8 mouse cellular contexts compared by ENCODE assay signal in the genomic region with DNA sequence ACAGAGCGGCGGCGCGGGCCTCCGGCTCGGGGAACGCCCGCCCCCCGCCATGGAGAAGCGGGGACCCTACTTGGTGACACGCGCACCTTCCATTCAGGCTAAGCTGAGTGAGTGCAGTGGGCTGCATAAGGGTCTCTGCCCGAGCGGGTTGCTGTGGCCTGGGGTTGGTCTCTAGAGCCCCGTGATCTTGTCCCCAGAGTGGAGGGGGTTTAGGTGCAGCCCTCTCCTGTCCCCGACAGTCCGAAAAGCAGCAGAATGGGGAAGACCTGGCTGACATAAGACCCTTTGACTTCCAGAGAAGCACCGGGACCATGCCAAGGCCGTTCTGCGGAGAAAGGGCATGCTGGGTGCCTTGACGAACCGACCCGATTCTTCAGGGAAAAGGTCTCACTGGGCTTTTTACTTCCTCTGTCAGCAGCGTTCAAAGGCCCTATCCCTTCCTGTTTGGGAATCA. TPM values are rescaled to one million over a fixed set of nuclear protein-coding genes. Genes with fewer than 3 reads are reported as not detected.
DNase-seq lines count a peak whose midpoint lies in the region; ATAC-seq lines count a peak whose summit lies in the region.

No protein-coding gene starts in this region.

- peak overlapping the region; percentile 96 for H3K4me3 ChIP-seq in intestine, embryonic 15.5 days (replicated peaks)
- H3K4me3 ChIP-seq in midbrain, embryonic 16.5 days (ENCODE audit: low read depth, low read length) = peak overlapping the region; percentile 95

- H3K36me3 ChIP-seq in intestine, embryonic 15.5 days = peaks cover 24% of the 10 kb centered on the region
- H3K36me3 ChIP-seq in midbrain, embryonic 16.5 days (ENCODE audit: control insufficient read depth, insufficient read depth, low read length) = peaks cover 15% of the 10 kb centered on the region; the same call in 1 of the 2 replicates

- peak overlapping the region; percentile 75 for H3K4me2 ChIP-seq in intestine, embryonic 15.5 days (replicated peaks)
- H3K4me2 ChIP-seq in midbrain, embryonic 16.5 days (ENCODE audit: low read length) = peak overlapping the region; percentile 81

- peak overlapping the region; percentile 86 for H3K27ac ChIP-seq in intestine, embryonic 15.5 days
- peak overlapping the region; percentile 93 for H3K27ac ChIP-seq in midbrain, embryonic 16.5 days (ENCODE audit: low read length)

- no peaks in the 10 kb centered on the region for H3K27me3 ChIP-seq in intestine, embryonic 15.5 days (replicated peaks)
- no peaks in the 10 kb centered on the region for H3K27me3 ChIP-seq in midbrain, embryonic 16.5 days (ENCODE audit: control insufficient read depth, insufficient read depth, low read depth, low read length)

- peak; percentile 35 for ATAC-seq in frontal cortex, adult (ENCODE audit: low TSS enrichment)
- ATAC-seq in intestine, embryonic 15.5 days = peak; percentile 71; the same call in 1 of the 2 replicates
- ATAC-seq in midbrain, embryonic 16.5 days = peak; percentile 74

- no peaks in the 10 kb centered on the region for H3K9me3 ChIP-seq in intestine, embryonic 15.5 days
- H3K9me3 ChIP-seq in midbrain, embryonic 16.5 days (replicated peaks; ENCODE audit: control insufficient read depth, low read length, poor library complexity, severe bottlenecking) = no peaks in the 10 kb centered on the region

- no peak for DNase-seq in frontal cortex, postnatal 25 days (ENCODE audit: low spot score in 2 of 2)
- peak; percentile 28 for DNase-seq in urinary bladder, postnatal 25 days (ENCODE audit: low spot score)
- DNase-seq in urinary bladder, postnatal 10 days (ENCODE audit: low spot score) = no peak
- DNase-seq in thymus, adult 18-20 months = no peak
- DNase-seq in cerebellum, adult 9-11 months = no peak

- peaks cover 12% of the 10 kb centered on the region for H3K4me1 ChIP-seq in intestine, embryonic 15.5 days (replicated peaks)
- H3K4me1 ChIP-seq in midbrain, embryonic 16.5 days (ENCODE audit: control insufficient read depth, insufficient read depth, low read length) = peaks cover 17% of the 10 kb centered on the region

- peak overlapping the region; percentile 88 for H3K9ac ChIP-seq in intestine, embryonic 15.5 days
- H3K9ac ChIP-seq in midbrain, embryonic 16.5 days (ENCODE audit: low read depth, low read length) = peak overlapping the region; percentile 94

- 1% methylated on average over 24 of the region's 24 CpGs for WGBS in intestine, embryonic 15.5 days
- under 1% methylated on average over 21 of the region's 24 CpGs for WGBS in midbrain, embryonic 16.5 days

RNA-seq across cellular contexts. Expression of gene Fam219b, which starts 0.4 kb away (rescaled TPM):
- polyA plus RNA-seq in intestine, embryonic 15.5 days (2015; fragmentation: Nextera tagmentation; extraction: Ambion mirVana) = 17.2 and 18.2 TPM in 2 replicates
- polyA plus RNA-seq in midbrain, embryonic 16.5 days (2015; fragmentation: Nextera tagmentation; extraction: Ambion mirVana) = 23.2 and 24.2 TPM in 2 replicates

RNA-seq across cellular contexts. Expression of gene Mpi, which starts 14.8 kb away (rescaled TPM):
- 50.2 and 55.8 TPM in 2 replicates for polyA plus RNA-seq in intestine, embryonic 15.5 days (2015; fragmentation: Nextera tagmentation; extraction: Ambion mirVana)
- polyA plus RNA-seq in midbrain, embryonic 16.5 days (2015; fragmentation: Nextera tagmentation; extraction: Ambion mirVana) = 75.4 and 77.6 TPM in 2 replicates

RNA-seq across cellular contexts. Expression of gene Cox5a, which starts 16.7 kb away (rescaled TPM):
- polyA plus RNA-seq in intestine, embryonic 15.5 days (2015; fragmentation: Nextera tagmentation; extraction: Ambion mirVana) = 844 and 895 TPM in 2 replicates
- polyA plus RNA-seq in midbrain, embryonic 16.5 days (2015; fragmentation: Nextera tagmentation; extraction: Ambion mirVana) = 818 and 833 TPM in 2 replicates

RNA-seq across cellular contexts. Expression of gene Scamp2, which starts 23.0 kb away (rescaled TPM):
- polyA plus RNA-seq in intestine, embryonic 15.5 days (2015; fragmentation: Nextera tagmentation; extraction: Ambion mirVana) = 83.9 and 84.5 TPM in 2 replicates
- 44.1 and 44.2 TPM in 2 replicates for polyA plus RNA-seq in midbrain, embryonic 16.5 days (2015; fragmentation: Nextera tagmentation; extraction: Ambion mirVana)

RNA-seq across cellular contexts. Expression of gene Rpp25, which starts 33.9 kb away (rescaled TPM):
- 7.0 and 8.1 TPM in 2 replicates for polyA plus RNA-seq in intestine, embryonic 15.5 days (2015; fragmentation: Nextera tagmentation; extraction: Ambion mirVana)
- polyA plus RNA-seq in midbrain, embryonic 16.5 days (2015; fragmentation: Nextera tagmentation; extraction: Ambion mirVana) = 24.7 and 30.0 TPM in 2 replicates
